Mouse (Mus musculus) adrenal gland, postnatal 36 days (tissue): ENCODE measurements around the gene Prss22. TPM values are rescaled to one million over a fixed set of nuclear protein-coding genes. Genes with fewer than 3 reads are reported as not detected.
"Not testable (repeated sequence)": the region's sequence is repeated elsewhere in the genome, so short reads cannot be mapped to it uniquely, and the experiment has no call there.

ENCODE experiments used
- DNase-seq, 2 experiments: peaks; one replicate each; pipeline ENCODE4 v3.0.0; 2021; ENCODE audit warnings: mixed read lengths in 1 of 2
- microRNA-seq: library from miRNA; unstranded; fragments of <30 nt; microRNA quantifications from one replicate; pipeline ENCODE4 v1.2.0, GENCODE M21; 2021
- total RNA-seq, 2 experiments: library from RNA; stranded (reverse); gene quantifications; 2 replicates each; pipeline ENCODE4 v1.2.3; 2021

The Prss22 gene
- total RNA-seq, 2 experiments from 2014 or later, result not detected

GRCm38 (mm10) chr17:23947486-23947885, 50.4 kb downstream of the Prss22 start:
- DNase-seq, result not testable (repeated sequence)

Small RNA genes lying within 50 kb of the gene (microRNA-seq; reads per million reads assigned to microRNA genes)
- not detected for gene Gm27700

Other genes starting within 250 kb of the Prss22 start
- 10 to 100 TPM; 60.2 to 61.4 TPM for gene Flywch1, start 226.5 kb downstream of the Prss22 start, total RNA-seq
- gene Flywch2, start 212.0 kb downstream of the Prss22 start, total RNA-seq, result 1 to 10 TPM; 6.9 to 8.8 TPM
- gene Srrm2, start 207.6 kb downstream of the Prss22 start, total RNA-seq, result 100 to 1,000 TPM; 435 to 589 TPM
- 100 to 1,000 TPM; 400 to 416 TPM for gene Elob, start 169.0 kb downstream of the Prss22 start, total RNA-seq
- not detected for gene Prss33, start 162.0 kb downstream of the Prss22 start, total RNA-seq
- gene Prss32, start 154.2 kb downstream of the Prss22 start, total RNA-seq, result not detected
- gene Prss41, start 153.9 kb downstream of the Prss22 start, total RNA-seq, result under 1 TPM; 0.36 to 0.89 TPM
- not detected for gene Prss21, start 130.0 kb downstream of the Prss22 start, total RNA-seq
- gene Dcpp1, start 117.2 kb downstream of the Prss22 start, total RNA-seq, result not detected
- gene Dcpp2, start 117.2 kb downstream of the Prss22 start, total RNA-seq, result not detected
- gene Dcpp3, start 80.6 kb downstream of the Prss22 start, total RNA-seq, result not detected
- gene Sbp, start 56.4 kb downstream of the Prss22 start, total RNA-seq, result not detected
- not detected for gene Sbpl, start 42.8 kb downstream of the Prss22 start, total RNA-seq
- gene Prss30, start 17.5 kb downstream of the Prss22 start, total RNA-seq, result under 1 TPM; 0.23 to 0.33 TPM
- under 1 TPM; 0.40 to 0.43 TPM for gene Prss27, start 40.0 kb upstream of the Prss22 start, total RNA-seq
- 10 to 100 TPM; 16.2 to 19.4 TPM for gene Kctd5, start 75.4 kb upstream of the Prss22 start, total RNA-seq
- gene Pdpk1, start 152.8 kb upstream of the Prss22 start, total RNA-seq, result 10 to 100 TPM; 55.5 to 59.7 TPM
- 10 to 100 TPM; 29.6 to 41.4 TPM for gene Amdhd2, start 165.7 kb upstream of the Prss22 start, total RNA-seq
- 100 to 1,000 TPM; 434 to 448 TPM for gene Atp6v0c, start 171.6 kb upstream of the Prss22 start, total RNA-seq
- 10 to 100 TPM; 10.9 to 18.8 TPM for gene Tbc1d24, start 207.5 kb upstream of the Prss22 start, total RNA-seq
- 1 to 10 TPM; 1.5 to 2.9 TPM for gene Ntn3, start 211.4 kb upstream of the Prss22 start, total RNA-seq
- gene Tedc2, start 222.8 kb upstream of the Prss22 start, total RNA-seq, result 1 to 10 TPM; 5.7 to 6.4 TPM